Mouse (Mus musculus) cortical plate, adult 2 months (tissue): ENCODE measurements at regions not wholly inside any gene's neighbourhood (a gene's known extent, or its start where the extent isn't known, plus 50 kb on each side); places are given as distances from the start of the nearest gene placed in this dataset.

Source experiments
- CTCF ChIP-seq: fragments of 200-500 bp; IDR thresholded peaks from 2 replicates; pipeline ENCODE4 v1.5.1; 2011; ENCODE audit warnings: mild to moderate bottlenecking, control low read depth, low read length; ENCODE audit not compliant: insufficient read depth; ENCODE audit errors: extremely low read depth
- POLR2A ChIP-seq: fragments of 200-500 bp; IDR thresholded peaks from 2 replicates; pipeline ENCODE4 v1.6.1; 2011; ENCODE audit warnings: mild to moderate bottlenecking, low read length, control low read depth; ENCODE audit not compliant: insufficient read depth; ENCODE audit errors: extremely low read depth

- TF ChIP-seq CTCF = no peak
- TF ChIP-seq POLR2A = no peak
Measured at GRCm38 (mm10) chr12:54440851-54441593, 215.4 kb downstream of the Sptssa start.
